Mouse (Mus musculus): ENCODE data around the gene Cd93.

- TF ChIP-seq POLR2A (IDR thresholded peaks at IDR 0.05; ENCODE audit: borderline replicate concordance, extremely low read depth, insufficient read depth, insufficient read length, poor library complexity, severe bottlenecking) (no peak), CTCF (IDR thresholded peaks at IDR 0.05; ENCODE audit: borderline replicate concordance, extremely low read depth, insufficient read depth, insufficient read length) (no peak)
Measured at GRCm38 (mm10) chr2:148446446-148446845, 3.1 kb upstream of the Cd93 start.

All from brain, embryonic 14.5 days (tissue).